Mouse (Mus musculus) stomach, embryonic 14.5 days (tissue): ENCODE measurements around the gene Mmp11. TPM values are rescaled to one million over a fixed set of nuclear protein-coding genes. Genes with fewer than 3 reads are reported as not detected.
"Not testable (repeated sequence)": the region's sequence is repeated elsewhere in the genome, so short reads cannot be mapped to it uniquely, and the experiment has no call there.

Experiments
- ATAC-seq: fragments of 200-750 bp; cut with Nextera tagmentation; 2 replicates; pipeline ENCODE4 v1.8.0; 2017; ENCODE audit warnings: low read depth, moderate TSS enrichment; ENCODE audit not compliant: insufficient number of reproducible peaks, insufficient read depth, low FRiP score
- H3K27ac ChIP-seq: fragments of 300-500 bp; sonication (generic); 2 replicates; pipeline ENCODE4 v1.5.1; 2014; ENCODE audit warnings: mild to moderate bottlenecking, low read length, moderate library complexity, mixed read lengths
- H3K27me3 ChIP-seq: fragments of 300-500 bp; sonication (generic); 2 replicates; pipeline ENCODE4 v1.6.1; 2014; ENCODE audit warnings: low read length, control low read depth, mixed read lengths; ENCODE audit not compliant: control insufficient read depth, insufficient read depth
- H3K36me3 ChIP-seq: fragments of 300-500 bp; sonication (generic); 2 replicates; pipeline ENCODE4 v1.6.1; 2014; ENCODE audit warnings: mild to moderate bottlenecking, control low read depth, low read length, moderate library complexity, mixed read lengths; ENCODE audit not compliant: control insufficient read depth, insufficient read depth
- H3K4me1 ChIP-seq: fragments of 300-500 bp; sonication (generic); 2 replicates; pipeline ENCODE4 v1.6.1; 2014; ENCODE audit warnings: low read length, control low read depth, mixed read lengths; ENCODE audit not compliant: control insufficient read depth, insufficient read depth
- H3K4me2 ChIP-seq: fragments of 300-500 bp; sonication (generic); replicated peaks from 2 replicates; pipeline ENCODE4 v1.6.1; 2014; ENCODE audit warnings: low read depth, low read length, control low read depth
- H3K4me3 ChIP-seq: fragments of 300-500 bp; sonication (generic); 2 replicates; pipeline ENCODE4 v1.5.1; 2014; ENCODE audit warnings: low read depth, low read length, control low read depth
- H3K9ac ChIP-seq: fragments of 300-500 bp; sonication (generic); replicated peaks from 2 replicates; pipeline ENCODE4 v1.6.1; 2014; ENCODE audit warnings: low read depth, mild to moderate bottlenecking, control low read depth, low read length, moderate library complexity, mixed read lengths
- H3K9me3 ChIP-seq: fragments of 300-500 bp; sonication (generic); 2 replicates; pipeline ENCODE4 v1.6.1; 2016; ENCODE audit warnings: low read depth, low read length, control low read depth; ENCODE audit not compliant: control insufficient read depth
- WGBS: fragments of 180-500 bp; shearing (Covaris S2); extraction: QIAGEN DNeasy Blood & Tissue Kit; methylation state at CpG from one replicate; pipeline ENCODE4 v1.1.7; 2014; 5-methylcytosine and 5-hydroxymethylcytosine counted together
- polyA plus RNA-seq: library from polyadenylated mRNA; unstranded; fragments of >200 nt; fragmentation: Nextera tagmentation; extraction: Ambion mirVana; gene quantifications from 2 replicates; pipeline ENCODE4 v1.2.1, GENCODE M21; 2014

The Mmp11 gene
- polyA plus RNA-seq, 1 experiment from 2014 or later: 59.5 TPM

- 97% methylated on average over 1 of the region's 1 CpGs for WGBS
- Histone ChIP-seq H3K36me3 (peaks cover 54% of the 10 kb centered on the region), H3K4me2 (no peak overlapping the region), H3K27me3 (no peaks in the 10 kb centered on the region), H3K4me3 (no peak overlapping the region), H3K9ac (no peak overlapping the region), H3K9me3 (no peaks in the 10 kb centered on the region), H3K27ac (no peak overlapping the region), H3K4me1 (peaks cover 9% of the 10 kb centered on the region; the same call in 1 of the 2 replicates)
- ATAC-seq: no peak
These were observed 40.1 kb downstream of the Mmp11 start for GRCm38 (mm10) chr10:75896208-75896607.

GRCm38 (mm10) chr10:75895730-75896129 is 40.6 kb downstream of the Mmp11 start:
- Histone ChIP-seq H3K27ac (no peak overlapping the region), H3K4me3 (no peak overlapping the region), H3K27me3 (no peaks in the 10 kb centered on the region), H3K4me2 (no peak overlapping the region), H3K36me3 (peaks cover 49% of the 10 kb centered on the region), H3K9ac (no peak overlapping the region), H3K9me3 (no peaks in the 10 kb centered on the region), H3K4me1 (peaks cover 9% of the 10 kb centered on the region; the same call in 1 of the 2 replicates)
- 93% methylated on average over 5 of the region's 5 CpGs for WGBS
- no peak for ATAC-seq

- ATAC-seq: no peak
- Histone ChIP-seq H3K9me3 (no peaks in the 10 kb centered on the region), H3K4me1 (peaks cover 9% of the 10 kb centered on the region; the same call in 1 of the 2 replicates), H3K4me2 (no peak overlapping the region), H3K27me3 (no peaks in the 10 kb centered on the region), H3K27ac (no peak overlapping the region), H3K9ac (no peak overlapping the region), H3K4me3 (no peak overlapping the region), H3K36me3 (peaks cover 42% of the 10 kb centered on the region)
- 70% methylated on average over 6 of the region's 6 CpGs for WGBS
These were observed 41.7 kb downstream of the Mmp11 start for GRCm38 (mm10) chr10:75894601-75895000.

- WGBS: under 1% methylated on average over 50 of the region's 51 CpGs
These were observed 43.1 kb downstream of the Mmp11 start, which contains the start of gene Derl3 for GRCm38 (mm10) chr10:75893089-75893750. Gene Derl3, plus strand, starts transcription at chr10:75893413.

GRCm38 (mm10) chr10:75889406-75890153 is 46.7 kb downstream of the Mmp11 start:
- no peak for ATAC-seq
- H3K4me1 ChIP-seq: peaks cover 9% of the 10 kb centered on the region; the same call in 1 of the 2 replicates
- H3K9me3 ChIP-seq: no peaks in the 10 kb centered on the region
- no peak overlapping the region for H3K27ac ChIP-seq
- H3K4me2 ChIP-seq: no peak overlapping the region
- 43% methylated on average over 8 of the region's 8 CpGs for WGBS
- no peak overlapping the region for H3K4me3 ChIP-seq
- H3K9ac ChIP-seq: no peak overlapping the region
- no peaks in the 10 kb centered on the region for H3K27me3 ChIP-seq
- no peaks in the 10 kb centered on the region for H3K36me3 ChIP-seq

More at GRCm38 (mm10) chr10:75893089-75893750, 43.1 kb downstream of the Mmp11 start, which contains the start of gene Derl3:
- H3K27me3 ChIP-seq: no peaks in the 10 kb centered on the region
- no peak within 1 kb of the TSS for H3K27ac ChIP-seq
- peak within 1 kb of the TSS; percentile 82 for H3K4me2 ChIP-seq
- peak within 1 kb of the TSS; percentile 33 for H3K4me3 ChIP-seq
- no peak within 1 kb of the TSS for H3K9ac ChIP-seq
- peak; percentile 99 for ATAC-seq
- peaks cover 28% of the 10 kb centered on the region for H3K36me3 ChIP-seq
- no peaks in the 10 kb centered on the region for H3K9me3 ChIP-seq
- peaks cover 9% of the 10 kb centered on the region; the same call in 1 of the 2 replicates for H3K4me1 ChIP-seq

- H3K36me3 ChIP-seq, H3K27me3 ChIP-seq, H3K4me2 ChIP-seq, H3K27ac ChIP-seq, H3K4me1 ChIP-seq, ATAC-seq, H3K9ac ChIP-seq, H3K9me3 ChIP-seq, H3K4me3 ChIP-seq: not testable (repeated sequence)
- 86% methylated on average over 5 of the region's 5 CpGs for WGBS
These were observed 48.8 kb downstream of the Mmp11 start for GRCm38 (mm10) chr10:75887504-75887903.

GRCm38 (mm10) chr10:75884742-75885141 is 51.6 kb downstream of the Mmp11 start:
- H3K36me3 ChIP-seq: no peaks in the 10 kb centered on the region
- peaks cover 14% of the 10 kb centered on the region; the same call in 1 of the 2 replicates for H3K4me1 ChIP-seq
- H3K27me3 ChIP-seq: no peaks in the 10 kb centered on the region
- H3K9ac ChIP-seq: no peak overlapping the region
- no peak overlapping the region for H3K27ac ChIP-seq
- ATAC-seq: no peak
- 88% methylated on average over 8 of the region's 8 CpGs for WGBS
- H3K9me3 ChIP-seq: no peaks in the 10 kb centered on the region
- no peak overlapping the region for H3K4me2 ChIP-seq
- no peak overlapping the region for H3K4me3 ChIP-seq

GRCm38 (mm10) chr10:75883232-75883552 is 53.1 kb downstream of the Mmp11 start:
- Histone ChIP-seq H3K4me3 (no peak overlapping the region), H3K9ac (no peak overlapping the region), H3K27ac (no peak overlapping the region), H3K4me1 (peaks cover 14% of the 10 kb centered on the region; the same call in 1 of the 2 replicates), H3K27me3 (no peaks in the 10 kb centered on the region), H3K36me3 (no peaks in the 10 kb centered on the region), H3K4me2 (no peak overlapping the region; the same call in 1 of the 2 replicates), H3K9me3 (no peaks in the 10 kb centered on the region)
- WGBS: 2% methylated on average over 10 of the region's 10 CpGs
- peak; percentile 42; the same call in 1 of the 2 replicates for ATAC-seq
